Mouse (Mus musculus) bone marrow, adult 2 months (tissue): ENCODE measurements around the gene Scgb1b18. TPM values are rescaled to one million over a fixed set of nuclear protein-coding genes. Genes with fewer than 3 reads are reported as not detected.
"Not testable (repeated sequence)": the region's sequence is repeated elsewhere in the genome, so short reads cannot be mapped to it uniquely, and the experiment has no call there.

Experiments
- H3K27ac ChIP-seq: fragments of 200-500 bp; 2 replicates; pipeline ENCODE4 v1.5.1; 2012; ENCODE audit warnings: low read depth, mild to moderate bottlenecking, control low read depth, inconsistent platforms, low read length; ENCODE audit not compliant: control insufficient read depth, poor library complexity, insufficient read depth
- H3K4me1 ChIP-seq: fragments of 200-500 bp; 2 replicates; pipeline ENCODE4 v1.6.1; 2011; ENCODE audit warnings: low read length; ENCODE audit not compliant: control insufficient read depth, insufficient read depth
- H3K4me3 ChIP-seq: fragments of 200-500 bp; replicated peaks from 2 replicates; pipeline ENCODE3; 2011; ENCODE audit warnings: mild to moderate bottlenecking, low read depth, low read length, control low read depth; ENCODE audit not compliant: control insufficient read depth
- WGBS: fragments of 180-500 bp; shearing (Covaris S2); methylation state at CpG from one replicate; pipeline ENCODE4 v1.1.7; 2018; 5-methylcytosine and 5-hydroxymethylcytosine counted together
- polyA plus RNA-seq: library from polyadenylated mRNA; stranded (reverse); fragments of >200 nt; gene quantifications from 2 replicates; pipeline ENCODE4 v1.2.4, GENCODE M21; 2011; ENCODE audit warnings: low replicate concordance; ENCODE audit not compliant: missing spikeins, insufficient read depth, insufficient read length

Scgb1b18 gene
- not detected in 2 replicates for polyA plus RNA-seq

- not testable (repeated sequence) for H3K4me1 ChIP-seq, H3K4me3 ChIP-seq, H3K27ac ChIP-seq
- no CpG with 5 or more reads among the region's 2 CpGs for WGBS
Measured at GRCm38 (mm10) chr7:33185268-33185667, at the start of gene Scgb1b18. TSS of gene Scgb1b18 (plus strand) at chr7:33185568.

DNA sequence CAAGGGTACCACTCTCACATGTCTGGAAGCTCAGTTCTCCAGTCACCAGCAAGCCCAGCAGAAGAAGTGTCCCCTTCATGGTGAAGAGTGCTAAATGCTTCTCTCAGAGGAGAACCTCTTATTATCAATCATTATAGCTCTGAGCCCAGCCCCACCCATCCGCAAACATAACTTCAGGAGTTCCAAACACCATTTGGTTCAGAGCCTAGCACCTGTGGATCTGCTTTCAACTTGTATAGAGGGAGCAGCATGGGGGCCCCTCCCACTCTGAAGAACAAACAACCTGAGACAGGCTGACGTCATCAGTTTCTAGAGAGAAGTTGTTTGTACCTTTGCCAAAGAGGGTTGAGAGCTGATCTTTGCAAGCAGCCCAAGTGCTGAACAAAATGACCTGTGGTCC, 11.6 kb upstream of the Scgb1b18 start, which contains the start of gene Scgb2b18:
Scgb2b18 (minus strand) TSS at position 101 of the 400 bp plus-strand sequence.
- not testable (repeated sequence) for H3K4me3 ChIP-seq, H3K4me1 ChIP-seq, H3K27ac ChIP-seq
- 88% methylated on average over 2 of the region's 2 CpGs for WGBS

Other genes starting within 250 kb of the Scgb1b18 start
- gene Scgb2b17, start 129.0 kb upstream of the Scgb1b18 start, polyA plus RNA-seq: not detected in 2 replicates
- not detected in 2 replicates for gene Scgb1b17, start 122.1 kb upstream of the Scgb1b18 start, polyA plus RNA-seq
- gene Scgb2b18, start 11.7 kb upstream of the Scgb1b18 start, polyA plus RNA-seq: not detected in 2 replicates
- not detected in 2 replicates for gene Scgb2b19, start 94.8 kb downstream of the Scgb1b18 start, polyA plus RNA-seq
- not detected in 2 replicates for gene Scgb1b19, start 101.7 kb downstream of the Scgb1b18 start, polyA plus RNA-seq
- gene Scgb2b20, start 180.8 kb downstream of the Scgb1b18 start, polyA plus RNA-seq: not detected in 2 replicates
- gene Scgb1b20, start 187.7 kb downstream of the Scgb1b18 start, polyA plus RNA-seq: not detected in 2 replicates